Mouse (Mus musculus) ES-Bruce4 (cell line): ENCODE results near the gene Polr2g. TPM values are rescaled to one million over a fixed set of nuclear protein-coding genes. Genes with fewer than 3 reads are reported as not detected.

Source experiments
- H3K27ac ChIP-seq: 2 replicates; pipeline ENCODE4 v1.5.1; 2012; ENCODE audit warnings: low read length, inconsistent platforms; ENCODE audit not compliant: insufficient read depth
- H3K27me3 ChIP-seq: 2 replicates; pipeline ENCODE4 v1.6.1; 2012; ENCODE audit warnings: mild to moderate bottlenecking, low read length, inconsistent platforms; ENCODE audit not compliant: control insufficient read depth, poor library complexity, insufficient read depth, severe bottlenecking
- H3K36me3 ChIP-seq: 2 replicates; pipeline ENCODE4 v1.6.1; 2012; ENCODE audit warnings: inconsistent platforms, mild to moderate bottlenecking, low read length, moderate library complexity; ENCODE audit not compliant: control insufficient read depth, poor library complexity, insufficient read depth, severe bottlenecking
- H3K4me1 ChIP-seq: one replicate; pipeline ENCODE4 v1.8.1; 2011; ENCODE audit warnings: low read length; ENCODE audit not compliant: control insufficient read depth, insufficient read depth
- H3K4me3 ChIP-seq: 2 replicates; pipeline ENCODE4 v1.5.1; 2011; ENCODE audit warnings: low read depth, mild to moderate bottlenecking, low read length
- H3K9ac ChIP-seq: 2 replicates; pipeline ENCODE4 v1.6.1; 2012; ENCODE audit warnings: low read depth, mild to moderate bottlenecking, inconsistent platforms; ENCODE audit not compliant: poor library complexity, severe bottlenecking
- H3K9me3 ChIP-seq: replicated peaks from 2 replicates; pipeline ENCODE4 v1.6.1; 2012; ENCODE audit warnings: mild to moderate bottlenecking, low read length, inconsistent platforms; ENCODE audit not compliant: control insufficient read depth, poor library complexity, insufficient read depth, severe bottlenecking
- CTCF ChIP-seq: IDR thresholded peaks from one replicate; pipeline ENCODE4 v1.8.1; 2011; ENCODE audit warnings: low read depth, low read length
- EP300 ChIP-seq: IDR thresholded peaks from 2 replicates; pipeline ENCODE4 v1.6.1; 2011; ENCODE audit warnings: low read depth, low read length; ENCODE audit not compliant: insufficient read depth
- POLR2A ChIP-seq: IDR thresholded peaks from one replicate; pipeline ENCODE4 v1.8.1; 2011; ENCODE audit warnings: low read length; ENCODE audit not compliant: insufficient read depth
- polyA plus RNA-seq: library from polyadenylated mRNA; stranded (reverse); fragments of >200 nt; gene quantifications from 2 replicates; pipeline ENCODE4 v1.2.4, GENCODE M21; 2011; ENCODE audit warnings: low read depth; ENCODE audit not compliant: missing spikeins, insufficient read depth, insufficient read length

Gene Polr2g
- polyA plus RNA-seq, 1 experiment: 103 TPM

DNA sequence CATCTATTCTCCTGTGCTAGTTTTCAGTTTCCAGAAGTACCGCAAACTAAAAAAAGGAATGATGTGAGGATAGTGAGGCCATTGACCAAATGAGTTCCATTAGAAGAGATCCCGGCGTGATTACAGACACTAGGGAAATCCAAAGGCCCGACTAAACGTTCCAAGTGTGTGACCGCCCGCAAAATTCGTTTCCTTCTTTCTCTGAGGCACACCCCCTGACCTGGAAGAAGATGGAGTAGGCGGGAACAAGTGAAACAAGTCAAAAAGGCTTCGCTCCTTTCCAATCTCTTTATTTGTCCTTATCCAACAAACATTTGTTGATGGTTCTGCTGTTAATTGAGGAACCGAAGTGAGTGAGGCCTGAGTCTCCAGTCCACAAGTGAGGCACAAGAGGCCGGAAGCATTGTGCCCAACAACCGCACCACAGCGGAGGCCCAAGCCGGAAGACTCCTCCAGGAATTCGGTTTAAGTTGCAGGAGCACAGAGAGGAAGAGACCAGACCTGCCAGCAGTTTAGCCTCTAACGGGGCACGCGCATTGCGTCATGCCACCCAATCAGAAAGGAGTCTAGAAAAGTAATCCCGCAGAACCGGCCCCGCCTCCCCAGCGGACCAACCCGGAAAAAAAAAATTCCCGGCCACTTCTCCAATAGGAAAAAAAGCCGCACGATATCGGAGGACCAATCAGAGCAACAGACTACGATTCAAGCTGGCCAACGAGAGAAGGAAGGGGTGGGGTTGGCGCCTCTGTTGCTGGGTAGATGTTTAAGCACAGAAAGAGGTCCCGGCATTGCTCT is 20.6 kb upstream of the Polr2g start, which contains the start of gene Ttc9c:
TSS of gene Ttc9c (minus strand) at position 533 of the 795 bp plus-strand sequence.
- H3K36me3 ChIP-seq: peaks cover 42% of the 10 kb centered on the region

DNA sequence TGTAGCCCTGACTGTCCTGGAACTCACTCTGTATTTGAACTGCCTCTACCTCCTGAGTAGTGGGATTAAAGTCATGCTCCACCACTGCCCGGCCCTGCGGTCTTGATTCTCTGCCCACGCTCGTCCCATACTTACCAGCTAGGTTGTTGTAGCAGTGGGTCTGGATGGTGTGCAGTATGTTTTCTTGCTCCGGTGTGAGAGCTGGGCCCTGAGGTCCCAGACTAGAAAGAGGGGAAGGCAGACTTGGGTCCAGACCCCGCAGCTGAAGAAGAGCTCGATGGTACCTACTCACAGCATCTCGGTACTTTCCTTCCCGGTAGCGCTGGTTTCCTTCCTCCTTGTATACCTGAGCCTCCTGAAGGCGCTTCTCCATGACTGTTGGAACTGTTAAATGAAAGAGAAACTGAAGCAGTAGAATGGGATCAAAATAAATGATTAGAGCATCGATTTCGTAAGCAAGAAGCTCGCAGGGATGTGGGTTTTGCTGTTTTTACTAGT is 20.0 kb upstream of the Polr2g start:
- H3K9me3 ChIP-seq: no peaks in the 10 kb centered on the region
- H3K4me3 ChIP-seq: peak overlapping the region; percentile 92
- no peak for TF ChIP-seq EP300
- TF ChIP-seq POLR2A: no peak
- no peak for TF ChIP-seq CTCF
- H3K27me3 ChIP-seq: no peaks in the 10 kb centered on the region
- H3K4me1 ChIP-seq: peaks cover 2% of the 10 kb centered on the region
- H3K36me3 ChIP-seq: peaks cover 38% of the 10 kb centered on the region
- H3K9ac ChIP-seq: peak overlapping the region; percentile 88
- peak overlapping the region; percentile 96 for H3K27ac ChIP-seq

More for the DNA sequence above, 20.6 kb upstream of the Polr2g start, which contains the start of gene Ttc9c:
- TF ChIP-seq CTCF (no peak), EP300 (0 out of 2 replicates have a peak, but pooled peaks have one; percentile 18), POLR2A (peak; percentile 80)
- Histone ChIP-seq H3K9ac (peak within 1 kb of the TSS; percentile 91), H3K4me3 (peak within 1 kb of the TSS; percentile 92), H3K4me1 (peaks cover 2% of the 10 kb centered on the region), H3K27ac (peak within 1 kb of the TSS; percentile 96), H3K27me3 (no peaks in the 10 kb centered on the region), H3K9me3 (no peaks in the 10 kb centered on the region)

DNA sequence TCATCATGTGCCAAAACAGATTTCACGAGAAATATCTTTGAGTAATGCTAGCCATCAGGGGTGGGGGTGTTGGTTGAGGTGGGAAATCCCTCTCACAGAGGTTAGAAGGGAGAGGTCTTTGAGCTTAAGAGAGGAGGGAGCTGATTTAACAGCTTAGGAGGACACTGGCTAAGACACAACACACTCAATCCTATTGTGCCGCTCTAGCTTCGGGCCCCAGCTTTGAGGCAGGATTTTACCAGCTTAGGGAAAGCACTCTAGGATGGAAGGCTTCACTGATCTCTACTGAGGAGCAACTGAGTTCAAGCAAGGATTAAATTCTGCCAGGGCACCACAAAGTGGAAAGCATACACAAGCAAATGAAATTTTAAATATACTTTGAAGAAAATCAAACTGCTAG is 18.6 kb upstream of the Polr2g start:
- Histone ChIP-seq H3K9me3 (no peaks in the 10 kb centered on the region), H3K27me3 (no peaks in the 10 kb centered on the region), H3K36me3 (peaks cover 43% of the 10 kb centered on the region), H3K27ac (no peak overlapping the region), H3K9ac (0 out of 2 replicates have a peak overlapping the region, but pooled peaks have one; percentile 49), H3K4me3 (no peak overlapping the region), H3K4me1 (peaks cover 2% of the 10 kb centered on the region)
- TF ChIP-seq POLR2A (no peak), CTCF (no peak), EP300 (no peak)

DNA sequence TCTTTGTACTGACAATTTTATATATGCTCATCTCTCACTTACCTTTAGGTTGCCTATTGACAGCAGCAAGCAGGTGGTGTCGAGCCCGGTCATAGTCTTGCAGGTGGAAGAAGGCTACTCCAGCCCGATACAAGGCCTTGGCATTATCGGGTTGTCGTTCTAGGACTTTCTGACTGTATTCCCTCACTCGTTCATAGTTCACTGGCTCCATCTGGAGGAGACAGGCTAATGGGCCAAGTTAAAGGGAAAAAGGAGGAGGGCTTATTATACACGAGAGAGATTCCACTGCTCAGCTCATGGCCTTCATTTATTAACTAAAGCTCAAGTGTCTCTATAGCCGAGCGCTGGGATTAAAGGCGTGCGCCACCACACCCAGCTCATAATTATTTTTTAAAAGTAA is 17.4 kb upstream of the Polr2g start:
- Histone ChIP-seq H3K9ac (no peak overlapping the region), H3K4me1 (no peaks in the 10 kb centered on the region), H3K27me3 (no peaks in the 10 kb centered on the region), H3K27ac (no peak overlapping the region), H3K36me3 (peaks cover 52% of the 10 kb centered on the region), H3K9me3 (no peaks in the 10 kb centered on the region), H3K4me3 (no peak overlapping the region)
- TF ChIP-seq EP300 (no peak), POLR2A (no peak)

DNA sequence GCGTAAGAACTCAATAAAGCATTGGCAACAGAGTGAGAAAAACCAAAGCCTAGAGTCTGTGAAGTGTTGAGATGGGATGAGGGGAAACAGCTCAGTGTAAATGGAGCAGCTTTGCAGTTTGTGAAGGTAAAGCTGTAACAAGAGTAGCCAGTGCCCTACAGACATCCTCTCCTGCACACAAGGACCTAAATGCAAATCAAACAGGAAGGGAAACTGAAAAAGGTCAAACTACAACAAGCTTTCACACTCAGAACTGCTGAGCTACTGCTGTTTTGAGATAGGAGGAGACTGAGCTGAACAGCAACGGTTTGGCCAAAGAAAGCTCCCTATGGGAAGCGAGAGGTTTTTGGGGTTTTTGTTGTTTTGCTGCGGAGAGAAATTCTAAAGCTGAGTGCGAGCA is 8.4 kb upstream of the Polr2g start:
- Histone ChIP-seq H3K27me3 (no peaks in the 10 kb centered on the region), H3K4me3 (no peak overlapping the region), H3K36me3 (peaks cover 37% of the 10 kb centered on the region), H3K27ac (peak overlapping the region; percentile 87), H3K9ac (0 out of 2 replicates have a peak overlapping the region, but pooled peaks have one; percentile 26), H3K9me3 (no peaks in the 10 kb centered on the region), H3K4me1 (no peaks in the 10 kb centered on the region)
- TF ChIP-seq CTCF: no peak
- TF ChIP-seq POLR2A: no peak
- no peak for TF ChIP-seq EP300
